Comparison of ENCODE assay signal across 33 mouse cellular contexts in genomic region chr1:58238961-58239360, GRCm38 (mm10). TPM values are rescaled to one million over a fixed set of nuclear protein-coding genes. Genes with fewer than 3 reads are reported as not detected.
"Had no signal": no experiment of that assay in that cellular context is flagged by ENCODE, and none has a peak within 500 bp of the region (broad histone marks: within the 10 kb centered on the region; RNA-seq: fewer than 3 reads in every experiment).

No protein-coding gene starts in this region.

- H3K4me1 ChIP-seq: embryonic facial prominence, embryonic 10.5 days; embryonic facial prominence, embryonic 15.5 days; forebrain, embryonic 10.5 days; forebrain, embryonic 12.5 days; forebrain, embryonic 13.5 days; forebrain, embryonic 15.5 days had no signal

- H3K9ac ChIP-seq: embryonic facial prominence, embryonic 12.5 days; embryonic facial prominence, embryonic 13.5 days; embryonic facial prominence, embryonic 15.5 days; forebrain, embryonic 12.5 days; forebrain, embryonic 13.5 days; forebrain, embryonic 15.5 days had no signal

- H3K9me3 ChIP-seq: embryonic facial prominence, embryonic 10.5 days; embryonic facial prominence, embryonic 12.5 days; embryonic facial prominence, embryonic 13.5 days; embryonic facial prominence, embryonic 15.5 days; forebrain, embryonic 10.5 days; forebrain, embryonic 12.5 days; forebrain, embryonic 13.5 days; forebrain, embryonic 15.5 days had no signal

- H3K4me2 ChIP-seq: embryonic facial prominence, embryonic 12.5 days; embryonic facial prominence, embryonic 13.5 days; embryonic facial prominence, embryonic 15.5 days; forebrain, embryonic 12.5 days; forebrain, embryonic 13.5 days; forebrain, embryonic 15.5 days had no signal

- ATAC-seq: forebrain, embryonic 13.5 days; forebrain, embryonic 14.5 days; forebrain, embryonic 15.5 days; forebrain, embryonic 16.5 days had no signal

- DNase-seq: cerebellum, adult 18-20 months; cerebellum, adult 2 months; cerebellum, adult 8-10 months; cerebellum, adult 9-10 months; cerebellum, adult 9-11 months; cerebellum, postnatal 14 days; cerebellum, postnatal 25 days; cerebellum, postnatal 36 days; embryo, embryonic 11 days; gastrocnemius, adult 2 months; gastrocnemius, postnatal 10 days; gastrocnemius, postnatal 14 days; gastrocnemius, postnatal 25 days; gastrocnemius, postnatal 36 days; heart, adult 18-20 months; heart, adult 2 months had no signal

- H3K4me3 ChIP-seq: embryonic facial prominence, embryonic 10.5 days; embryonic facial prominence, embryonic 12.5 days; embryonic facial prominence, embryonic 13.5 days; embryonic facial prominence, embryonic 15.5 days; erythroblast, embryonic 14.5 days; forebrain, embryonic 10.5 days; forebrain, embryonic 12.5 days; forebrain, embryonic 13.5 days; forebrain, embryonic 15.5 days; gastrocnemius, adult 2 months; heart, adult 2 months had no signal

- H3K27me3 ChIP-seq: embryonic facial prominence, embryonic 12.5 days; embryonic facial prominence, embryonic 13.5 days; embryonic facial prominence, embryonic 15.5 days; forebrain, embryonic 12.5 days; forebrain, embryonic 13.5 days; forebrain, embryonic 15.5 days had no signal

- H3K36me3 ChIP-seq: embryonic facial prominence, embryonic 10.5 days; embryonic facial prominence, embryonic 12.5 days; embryonic facial prominence, embryonic 13.5 days; embryonic facial prominence, embryonic 15.5 days; forebrain, embryonic 10.5 days; forebrain, embryonic 12.5 days; forebrain, embryonic 15.5 days had no signal

- H3K27ac ChIP-seq: embryonic facial prominence, embryonic 10.5 days; embryonic facial prominence, embryonic 12.5 days; embryonic facial prominence, embryonic 13.5 days; embryonic facial prominence, embryonic 15.5 days; forebrain, embryonic 10.5 days; forebrain, embryonic 12.5 days; forebrain, embryonic 13.5 days; forebrain, embryonic 15.5 days; gastrocnemius, adult 2 months; heart, adult 2 months had no signal

RNA-seq across cellular contexts. Expression of gene Aox4, which starts 28.8 kb away (rescaled TPM):
- total RNA-seq: gastrocnemius, adult 2 months; gastrocnemius, adult 8-10 months; gastrocnemius, postnatal 25 days; granulocyte monocyte progenitor cell, adult 5-6 weeks; heart, adult 18-20 months; heart, adult 2 months; heart, adult 8-10 months had no signal
- polyA plus RNA-seq: embryonic facial prominence, embryonic 11.5 days; erythroblast, embryonic 14.5 days; forebrain, embryonic 10.5 days; forebrain, embryonic 12.5 days; gonadal fat pad, adult 2 months; heart, adult 2 months had no signal

RNA-seq across cellular contexts. Expression of gene Aox2, which starts 39.2 kb away (rescaled TPM):
- total RNA-seq: gastrocnemius, postnatal 25 days; granulocyte monocyte progenitor cell, adult 5-6 weeks; heart, adult 2 months; heart, adult 8-10 months had no signal
- polyA plus RNA-seq: cortical plate, adult 2 months; embryonic facial prominence, embryonic 11.5 days; erythroblast, embryonic 14.5 days; forebrain, embryonic 13.5 days; forebrain, embryonic 14.5 days; forebrain, embryonic 15.5 days; forebrain, embryonic 16.5 days; gonadal fat pad, adult 2 months; heart, adult 2 months had no signal
